Mouse (Mus musculus) embryo, embryonic 10 days (tissue): ENCODE results near the gene Mmp12.
"Not testable (repeated sequence)": the region's sequence is repeated elsewhere in the genome, so short reads cannot be mapped to it uniquely, and the experiment has no call there.

Experiments
- DNase-seq: peaks from one replicate; pipeline ENCODE4 v3.0.0-alpha.2; 2015; ENCODE audit warnings: low spot score

The Mmp12 gene

GRCm38 (mm10) chr9:7344107-7344506 lies at the start of gene Mmp12:
Gene Mmp12, plus strand, starts transcription at chr9:7344381.
- no peak for DNase-seq

GRCm38 (mm10) chr9:7331847-7332246 lies 12.3 kb upstream of the Mmp12 start:
- no peak for DNase-seq

- no peak for DNase-seq
Observed at GRCm38 (mm10) chr9:7335766-7336680, 8.2 kb upstream of the Mmp12 start.

- no peak for DNase-seq
Observed at GRCm38 (mm10) chr9:7336740-7337483, 7.3 kb upstream of the Mmp12 start.

GRCm38 (mm10) chr9:7345513-7345912 lies 1.3 kb downstream of the Mmp12 start:
- DNase-seq: no peak

GRCm38 (mm10) chr9:7354535-7354934 lies 10.4 kb downstream of the Mmp12 start:
- no peak for DNase-seq

GRCm38 (mm10) chr9:7387947-7388346 lies 43.8 kb downstream of the Mmp12 start, which contains the start of gene Mmp1b:
Gene Mmp1b, minus strand, starts transcription at chr9:7388047.
- no peak for DNase-seq

- DNase-seq: not testable (repeated sequence)
Observed at GRCm38 (mm10) chr9:7396556-7396955, 52.4 kb downstream of the Mmp12 start.
